Mouse (Mus musculus) heart, embryonic 13.5 days (tissue): Measurements from ENCODE around the gene 4833439L19Rik. TPM values are rescaled to one million over a fixed set of nuclear protein-coding genes. Genes with fewer than 3 reads are reported as not detected.
A peak's percentile ranks its signal among the peaks of the same experiment; 100 is the strongest.

Experiments
- ATAC-seq: fragments of 200-750 bp; cut with Nextera tagmentation; 2 replicates; pipeline ENCODE4 v1.8.0; 2017; ENCODE audit warnings: moderate TSS enrichment; ENCODE audit not compliant: insufficient number of reproducible peaks, low FRiP score, low TSS enrichment; ENCODE audit errors: extremely low read depth
- H3K27ac ChIP-seq: fragments of 300-500 bp; sonication (generic); replicated peaks from 2 replicates; pipeline ENCODE4 v1.5.1; 2015; ENCODE audit warnings: moderate library complexity, mild to moderate bottlenecking, inconsistent platforms
- H3K27me3 ChIP-seq: fragments of 300-500 bp; sonication (generic); replicated peaks from 2 replicates; pipeline ENCODE4 v1.6.1; 2015; ENCODE audit warnings: mild to moderate bottlenecking, inconsistent platforms
- H3K36me3 ChIP-seq: fragments of 300-500 bp; sonication (generic); 2 replicates; pipeline ENCODE4 v1.6.1; 2015; ENCODE audit warnings: mild to moderate bottlenecking, inconsistent platforms
- H3K4me1 ChIP-seq: fragments of 300-500 bp; sonication (generic); 2 replicates; pipeline ENCODE4 v1.6.1; 2015; ENCODE audit warnings: inconsistent platforms
- H3K4me2 ChIP-seq: fragments of 300-500 bp; sonication (generic); 2 replicates; pipeline ENCODE4 v1.6.1; 2015; ENCODE audit warnings: inconsistent platforms, mild to moderate bottlenecking, moderate library complexity
- H3K4me3 ChIP-seq: fragments of 300-500 bp; sonication (generic); 2 replicates; pipeline ENCODE4 v1.5.1; 2015; ENCODE audit warnings: moderate library complexity, mild to moderate bottlenecking, inconsistent platforms
- H3K9ac ChIP-seq: fragments of 300-500 bp; sonication (generic); 2 replicates; pipeline ENCODE4 v1.6.1; 2015; ENCODE audit warnings: inconsistent platforms, mild to moderate bottlenecking, moderate library complexity
- H3K9me3 ChIP-seq: fragments of 300-500 bp; sonication (generic); 2 replicates; pipeline ENCODE4 v1.6.1; 2016; ENCODE audit warnings: inconsistent platforms
- WGBS: fragments of 180-500 bp; shearing (Covaris S2); methylation state at CpG from one replicate; pipeline ENCODE4 v1.1.7; 2015; ENCODE audit warnings: mixed read lengths; 5-methylcytosine and 5-hydroxymethylcytosine counted together
- polyA plus RNA-seq: library from polyadenylated mRNA; unstranded; fragments of >200 nt; fragmentation: Nextera tagmentation; extraction: Ambion mirVana; gene quantifications from 2 replicates; pipeline ENCODE4 v1.2.1, GENCODE M21; 2015

4833439L19Rik gene
- polyA plus RNA-seq, 1 experiment from 2014 or later: 110 TPM

GRCm38 (mm10) chr13:54564232-54565200, 719 bp downstream of the 4833439L19Rik start:
- Histone ChIP-seq H3K36me3 (peaks cover 37% of the 10 kb centered on the region), H3K4me2 (peak overlapping the region; percentile 91), H3K4me3 (peak overlapping the region; percentile 87), H3K9ac (peak overlapping the region; percentile 96), H3K27me3 (no peaks in the 10 kb centered on the region), H3K27ac (peak overlapping the region; percentile 73), H3K9me3 (no peaks in the 10 kb centered on the region), H3K4me1 (peaks cover 16% of the 10 kb centered on the region)
- 9% methylated on average over 45 of the region's 45 CpGs for WGBS
- ATAC-seq: peak; percentile 16; the same call in 1 of the 2 replicates

- peaks cover 16% of the 10 kb centered on the region for H3K4me1 ChIP-seq
- H3K27ac ChIP-seq: no peak overlapping the region
- no peaks in the 10 kb centered on the region for H3K27me3 ChIP-seq
- no peak overlapping the region for H3K4me3 ChIP-seq
- no peak for ATAC-seq
- no peak overlapping the region for H3K4me2 ChIP-seq
- no peaks in the 10 kb centered on the region for H3K9me3 ChIP-seq
- H3K36me3 ChIP-seq: peaks cover 57% of the 10 kb centered on the region
- WGBS: 72% methylated on average over 7 of the region's 7 CpGs
- H3K9ac ChIP-seq: no peak overlapping the region
These were observed 2.7 kb downstream of the 4833439L19Rik start for GRCm38 (mm10) chr13:54562562-54562961.

GRCm38 (mm10) chr13:54560608-54561007, 4.6 kb downstream of the 4833439L19Rik start:
- Histone ChIP-seq H3K27me3 (no peaks in the 10 kb centered on the region), H3K9ac (no peak overlapping the region), H3K4me2 (no peak overlapping the region), H3K27ac (no peak overlapping the region), H3K4me1 (peaks cover 13% of the 10 kb centered on the region), H3K36me3 (peaks cover 76% of the 10 kb centered on the region), H3K9me3 (no peaks in the 10 kb centered on the region), H3K4me3 (no peak overlapping the region)
- no peak for ATAC-seq
- WGBS: 91% methylated on average over 7 of the region's 7 CpGs

GRCm38 (mm10) chr13:54559656-54560055, 5.6 kb downstream of the 4833439L19Rik start:
- Histone ChIP-seq H3K36me3 (peaks cover 86% of the 10 kb centered on the region), H3K9me3 (no peaks in the 10 kb centered on the region), H3K27ac (no peak overlapping the region), H3K4me3 (no peak overlapping the region), H3K27me3 (no peaks in the 10 kb centered on the region), H3K9ac (no peak overlapping the region), H3K4me1 (peaks cover 10% of the 10 kb centered on the region), H3K4me2 (no peak overlapping the region)
- WGBS: 94% methylated on average over 2 of the region's 2 CpGs
- no peak for ATAC-seq

- H3K27me3 ChIP-seq: no peaks in the 10 kb centered on the region
- no peak overlapping the region for H3K4me2 ChIP-seq
- no peaks in the 10 kb centered on the region for H3K4me1 ChIP-seq
- peaks cover 98% of the 10 kb centered on the region for H3K36me3 ChIP-seq
- no peak for ATAC-seq
- H3K4me3 ChIP-seq: no peak overlapping the region
- no peak overlapping the region for H3K9ac ChIP-seq
- H3K9me3 ChIP-seq: no peaks in the 10 kb centered on the region
- WGBS: 90% methylated on average over 1 of the region's 1 CpGs
- H3K27ac ChIP-seq: no peak overlapping the region
These were observed 7.6 kb downstream of the 4833439L19Rik start for GRCm38 (mm10) chr13:54557652-54558051.

GRCm38 (mm10) chr13:54556796-54557195, 8.4 kb downstream of the 4833439L19Rik start:
- Histone ChIP-seq H3K36me3 (peaks cover 98% of the 10 kb centered on the region), H3K9me3 (no peaks in the 10 kb centered on the region), H3K4me2 (no peak overlapping the region), H3K9ac (no peak overlapping the region), H3K27me3 (no peaks in the 10 kb centered on the region), H3K4me3 (no peak overlapping the region), H3K27ac (no peak overlapping the region), H3K4me1 (no peaks in the 10 kb centered on the region)
- no peak for ATAC-seq
- 78% methylated on average over 3 of the region's 3 CpGs for WGBS

GRCm38 (mm10) chr13:54556176-54556575, 9.1 kb downstream of the 4833439L19Rik start:
- no peak overlapping the region for H3K4me3 ChIP-seq
- no peak for ATAC-seq
- no peak overlapping the region for H3K9ac ChIP-seq
- no peaks in the 10 kb centered on the region for H3K9me3 ChIP-seq
- no peak overlapping the region for H3K27ac ChIP-seq
- H3K4me2 ChIP-seq: no peak overlapping the region
- peaks cover 98% of the 10 kb centered on the region for H3K36me3 ChIP-seq
- no peaks in the 10 kb centered on the region for H3K4me1 ChIP-seq
- WGBS: 90% methylated on average over 9 of the region's 9 CpGs
- no peaks in the 10 kb centered on the region for H3K27me3 ChIP-seq

- Histone ChIP-seq H3K27me3 (no peaks in the 10 kb centered on the region), H3K4me1 (no peaks in the 10 kb centered on the region), H3K36me3 (peaks cover 66% of the 10 kb centered on the region), H3K9ac (no peak overlapping the region), H3K4me3 (no peak overlapping the region), H3K9me3 (no peaks in the 10 kb centered on the region), H3K4me2 (no peak overlapping the region), H3K27ac (no peak overlapping the region)
- WGBS: 82% methylated on average over 7 of the region's 7 CpGs
- ATAC-seq: no peak
These were observed 17.2 kb downstream of the 4833439L19Rik start for GRCm38 (mm10) chr13:54548036-54548435.

GRCm38 (mm10) chr13:54532134-54532533, 33.1 kb downstream of the 4833439L19Rik start:
- no peak overlapping the region for H3K9ac ChIP-seq
- H3K4me1 ChIP-seq: no peaks in the 10 kb centered on the region
- ATAC-seq: no peak
- H3K9me3 ChIP-seq: no peaks in the 10 kb centered on the region
- H3K36me3 ChIP-seq: peaks cover 72% of the 10 kb centered on the region
- H3K27ac ChIP-seq: no peak overlapping the region
- H3K27me3 ChIP-seq: no peaks in the 10 kb centered on the region
- H3K4me2 ChIP-seq: no peak overlapping the region
- H3K4me3 ChIP-seq: no peak overlapping the region

- H3K27ac ChIP-seq: no peak overlapping the region
- H3K4me3 ChIP-seq: no peak overlapping the region
- WGBS: 83% methylated on average over 6 of the region's 6 CpGs
- no peaks in the 10 kb centered on the region for H3K27me3 ChIP-seq
- no peak overlapping the region for H3K4me2 ChIP-seq
- no peaks in the 10 kb centered on the region for H3K4me1 ChIP-seq
- H3K9me3 ChIP-seq: no peaks in the 10 kb centered on the region
- no peak overlapping the region for H3K9ac ChIP-seq
- peaks cover 69% of the 10 kb centered on the region for H3K36me3 ChIP-seq
- ATAC-seq: no peak
These were observed 38.1 kb downstream of the 4833439L19Rik start for GRCm38 (mm10) chr13:54527140-54527539.

GRCm38 (mm10) chr13:54521181-54521580, 44.1 kb downstream of the 4833439L19Rik start:
- 0 out of 2 replicates have a peak, but pooled peaks cover under 1% of the 10 kb centered on the region for H3K9me3 ChIP-seq
- no peak overlapping the region for H3K9ac ChIP-seq
- no peak overlapping the region for H3K4me3 ChIP-seq
- H3K4me2 ChIP-seq: no peak overlapping the region
- ATAC-seq: no peak
- peaks cover 24% of the 10 kb centered on the region for H3K36me3 ChIP-seq
- no peaks in the 10 kb centered on the region for H3K27me3 ChIP-seq
- H3K27ac ChIP-seq: no peak overlapping the region
- H3K4me1 ChIP-seq: no peaks in the 10 kb centered on the region

- Histone ChIP-seq H3K9ac (no peak overlapping the region), H3K4me2 (no peak overlapping the region), H3K27ac (no peak overlapping the region), H3K4me1 (no peaks in the 10 kb centered on the region), H3K36me3 (peaks cover 22% of the 10 kb centered on the region), H3K9me3 (peaks cover 8% of the 10 kb centered on the region; the same call in 1 of the 2 replicates), H3K27me3 (no peaks in the 10 kb centered on the region), H3K4me3 (no peak overlapping the region)
- WGBS: 86% methylated on average over 4 of the region's 4 CpGs
- no peak for ATAC-seq
These were observed 45.0 kb downstream of the 4833439L19Rik start for GRCm38 (mm10) chr13:54520221-54520620.
